ENCODE assay signal across 8 mouse cellular contexts in genomic region chr4:41274980-41275850, GRCm38 (mm10). TPM values are rescaled to one million over a fixed set of nuclear protein-coding genes. Genes with fewer than 3 reads are reported as not detected.
DNase-seq lines count a peak whose midpoint lies in the region; ATAC-seq and TF ChIP-seq lines count a peak whose summit lies in the region.

Gene Ubap2 (minus strand): TSS chr4:41275144.

- H3K36me3 ChIP-seq in megakaryocyte, embryonic 14.5 days (replicated peaks; ENCODE audit: low read length): peaks cover 10% of the 10 kb centered on the region

- TF ChIP-seq CTCF in cortical plate, adult 2 months (IDR thresholded peaks at IDR 0.05; ENCODE audit: extremely low read depth, insufficient read depth, low read length): no peak

- peak within 1 kb of the TSS; percentile 41 for H3K27ac ChIP-seq in cortical plate, adult 2 months (ENCODE audit: insufficient read depth, low read length)

- peak; percentile 94 to 97 for DNase-seq in gastrocnemius, adult 8-10 months (ENCODE audit: low spot score in 2 of 2)
- DNase-seq in hindlimb bud, embryonic 11.5 days (ENCODE audit: extremely low spot score, low read depth, low spot score): peak; percentile 98
- peak; percentile 98 to 99 for DNase-seq in left cerebral cortex, adult 8-10 months (ENCODE audit: low spot score in 2 of 2)
- peak; percentile 98 to 100 for DNase-seq in right cerebral cortex, postnatal 10 days (ENCODE audit: low spot score in 2 of 2)
- peak; percentile 95 for DNase-seq in urinary bladder, postnatal 25 days (ENCODE audit: low spot score)

- no peaks in the 10 kb centered on the region; the same call in 1 of the 2 replicates for H3K4me1 ChIP-seq in cortical plate, adult 2 months (ENCODE audit: control insufficient read depth, insufficient read depth, low read length)
- peaks cover 46% of the 10 kb centered on the region for H3K4me1 ChIP-seq in megakaryocyte, embryonic 14.5 days

- H3K27me3 ChIP-seq in megakaryocyte, embryonic 14.5 days (replicated peaks): no peaks in the 10 kb centered on the region

- peak; percentile 54; the same call in 1 of the 2 replicates for TF ChIP-seq POLR2A in cortical plate, adult 2 months (IDR thresholded peaks at IDR 0.05; ENCODE audit: extremely low read depth, insufficient read depth, low read length)

- H3K4me3 ChIP-seq in cortical plate, adult 2 months (ENCODE audit: insufficient read depth, low read length): peak within 1 kb of the TSS; percentile 64
- H3K4me3 ChIP-seq in megakaryocyte, embryonic 14.5 days (replicated peaks): peak within 1 kb of the TSS; percentile 92

- no peaks in the 10 kb centered on the region for H3K9me3 ChIP-seq in megakaryocyte, embryonic 14.5 days

- peak; percentile 95 for ATAC-seq in activated CD4-positive, CD25-positive, alpha-beta regulatory T cell, adult 4 months

RNA-seq across cellular contexts. Expression of gene Ubap2, which starts in this region (rescaled TPM):
- polyA plus RNA-seq in activated CD4-positive, CD25-positive, alpha-beta regulatory T cell, adult 4 months (2017; shearing (Covaris generic)): 10 to 100 TPM; 18.2 to 23.7 TPM
- 21.8 and 26.2 TPM in 2 replicates for polyA plus RNA-seq in cortical plate, adult 2 months (2012; rRNA removed)
- 10 to 100 TPM; 72.8 to 87.2 (median 82.4) TPM for total RNA-seq in gastrocnemius, adult 8-10 months (2022)
- 10 to 100 TPM; 38.8 to 46.3 (median 45.3) TPM for total RNA-seq in left cerebral cortex, adult 8-10 months (2022)
- polyA plus RNA-seq in megakaryocyte, embryonic 14.5 days (2012; ENCODE audit: insufficient read depth, low replicate concordance): 277 and 564 TPM in 2 replicates

Comparison
In these comparisons a context has a peak if more than half of its experiments do, and no peak if none do; other contexts are left out.
1. Peak in every context shown above with its lines: DNase-seq, ATAC-seq, H3K4me3 ChIP-seq and H3K27ac ChIP-seq.
2. RNA of gene Ubap2 (polyA plus RNA-seq): 277 to 564 TPM in megakaryocyte, embryonic 14.5 days; 21.8 to 26.2 TPM in cortical plate, adult 2 months and 18.2 to 23.7 TPM in activated CD4-positive, CD25-positive, alpha-beta regulatory T cell, adult 4 months; every median in the first group is over 10 times any median in the second.